Mouse (Mus musculus) liver, embryonic 14.5 days (tissue): ENCODE results near the gene Lmna. TPM values are rescaled to one million over a fixed set of nuclear protein-coding genes. Genes with fewer than 3 reads are reported as not detected.

Experiments
- ATAC-seq: fragments of 200-750 bp; cut with Nextera tagmentation; 2 replicates; pipeline ENCODE4 v1.8.0; 2017; ENCODE audit warnings: moderate number of reproducible peaks, mild to moderate bottlenecking, moderate library complexity; ENCODE audit not compliant: insufficient read depth
- DNase-seq, 3 experiments: peaks; one replicate each; pipeline ENCODE4 v3.0.0-alpha.2; 2012 to 2013; ENCODE audit warnings: low read depth in 3 of 3, low spot score in 3 of 3
- H3K27ac ChIP-seq: fragments of 300-500 bp; sonication (generic); 2 replicates; pipeline ENCODE4 v1.5.1; 2014; ENCODE audit warnings: moderate library complexity, mild to moderate bottlenecking, control low read depth, inconsistent platforms
- H3K27me3 ChIP-seq: fragments of 300-500 bp; sonication (generic); 2 replicates; pipeline ENCODE4 v1.6.1; 2014; ENCODE audit warnings: mild to moderate bottlenecking, low read length, moderate library complexity; ENCODE audit not compliant: control insufficient read depth, insufficient read depth
- H3K36me3 ChIP-seq: fragments of 300-500 bp; sonication (generic); replicated peaks from 2 replicates; pipeline ENCODE4 v1.6.1; 2014; ENCODE audit warnings: low read depth; ENCODE audit not compliant: control insufficient read depth, insufficient read depth
- H3K4me1 ChIP-seq, 2 experiments: fragments of 200-500 bp in 1 of 2; fragments of 300-500 bp in 1 of 2; sonication (generic) in 1 of 2; replicated peaks; 2 replicates each; pipeline ENCODE4 v1.6.1; 2012 to 2014; ENCODE audit warnings: antibody characterized with exemption in 1 of 2, inconsistent platforms in 1 of 2, low read length in 1 of 2; ENCODE audit not compliant: control insufficient read depth in 2 of 2, insufficient read depth in 2 of 2
- H3K4me2 ChIP-seq: fragments of 300-500 bp; sonication (generic); 2 replicates; pipeline ENCODE4 v1.6.1; 2014; ENCODE audit warnings: low read depth, mild to moderate bottlenecking, control low read depth, moderate library complexity
- H3K4me3 ChIP-seq, 2 experiments: fragments of 200-500 bp in 1 of 2; fragments of 300-500 bp in 1 of 2; sonication (generic) in 1 of 2; 2 replicates each; pipeline ENCODE4 v1.5.1; 2012 to 2014; ENCODE audit warnings: low read depth in 2 of 2, low read length in 2 of 2, mild to moderate bottlenecking in 2 of 2, control low read depth in 1 of 2, inconsistent platforms in 1 of 2, moderate library complexity in 1 of 2; ENCODE audit not compliant: insufficient read depth in 1 of 2
- H3K9ac ChIP-seq: fragments of 300-500 bp; sonication (generic); replicated peaks from 2 replicates; pipeline ENCODE4 v1.6.1; 2014; ENCODE audit warnings: mild to moderate bottlenecking, control low read depth, moderate library complexity
- H3K9me3 ChIP-seq: fragments of 300-500 bp; sonication (generic); 2 replicates; pipeline ENCODE4 v1.6.1; 2016; ENCODE audit warnings: low read length, mixed read lengths; ENCODE audit not compliant: control insufficient read depth
- CTCF ChIP-seq: IDR thresholded peaks from 2 replicates; pipeline ENCODE4 v1.5.1; 2016; ENCODE audit warnings: antibody characterized with exemption, low read depth, control low read depth
- EP300 ChIP-seq: IDR thresholded peaks from 2 replicates; pipeline ENCODE4 v1.6.1; 2016; ENCODE audit warnings: antibody characterized with exemption, low read depth
- WGBS: fragments of 180-500 bp; shearing (Covaris S2); extraction: QIAGEN DNeasy Blood & Tissue Kit; methylation state at CpG from one replicate; pipeline ENCODE4 v1.1.7; 2014; ENCODE audit not compliant: insufficient replicate concordance; 5-methylcytosine and 5-hydroxymethylcytosine counted together
- polyA plus RNA-seq, 2 experiments: library from polyadenylated mRNA; depleted of rRNA in 1 of 2; stranded (reverse) in 1 of 2; unstranded in 1 of 2; fragments of >200 nt; fragmentation: Nextera tagmentation in 1 of 2; extraction: Ambion mirVana in 1 of 2; gene quantifications; 2 replicates each; pipeline versions ENCODE4 v1.2.1 to v1.2.3; 2012 to 2014

Lmna gene
- polyA plus RNA-seq (2012; rRNA removed) (45.2 and 58.7 TPM in 2 replicates), polyA plus RNA-seq (2014; fragmentation: Nextera tagmentation; extraction: Ambion mirVana) (115 and 132 TPM in 2 replicates)

DNA sequence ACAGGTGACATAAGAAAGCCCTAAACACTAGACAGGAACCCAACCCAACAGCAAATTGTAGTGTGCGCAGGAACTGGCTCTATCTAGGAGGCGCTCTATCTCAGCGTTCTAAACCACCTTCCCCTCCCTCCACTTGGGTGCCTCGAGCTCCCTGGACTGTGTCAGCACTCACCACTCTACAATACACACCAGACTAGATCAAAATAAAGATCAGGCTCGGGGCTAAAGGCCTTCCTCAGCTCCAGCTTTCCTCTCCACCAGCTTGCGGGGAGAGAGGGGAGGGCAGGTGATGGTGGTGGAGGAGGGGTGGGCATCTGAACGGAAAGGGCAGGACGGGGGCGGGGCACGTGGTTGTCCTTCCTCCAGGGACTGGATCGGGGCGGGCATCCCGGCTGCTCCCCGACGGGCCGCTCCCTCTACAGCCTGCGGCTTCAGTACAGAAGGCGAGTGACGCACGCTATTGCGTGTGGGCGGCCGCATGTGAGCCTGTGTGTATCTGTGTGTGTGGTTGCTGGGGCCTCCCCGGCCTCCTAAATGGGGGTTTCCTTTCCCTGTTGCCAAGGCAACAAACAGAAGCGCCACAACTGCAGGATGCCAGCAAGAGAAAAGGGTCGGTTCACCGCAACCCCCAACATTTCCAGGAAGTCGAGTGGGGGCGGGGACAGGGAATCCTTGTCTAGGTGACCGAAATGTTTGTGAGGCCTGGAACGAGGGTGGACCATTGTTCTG, at the start of gene Lmna:
Lmna (minus strand) TSS at position 265 of the 729 bp plus-strand sequence.
- Histone ChIP-seq H3K36me3 (no peaks in the 10 kb centered on the region), H3K9me3 (no peaks in the 10 kb centered on the region), H3K4me1 (peaks cover 9 to 35% of the 10 kb centered on the region in 2 experiments), H3K4me3 (peak within 1 kb of the TSS; percentile 47 to 63), H3K27ac (peak within 1 kb of the TSS; percentile 51), H3K27me3 (no peaks in the 10 kb centered on the region), H3K9ac (peak within 1 kb of the TSS; percentile 47), H3K4me2 (peak within 1 kb of the TSS; percentile 74)
- ATAC-seq = peak; percentile 92
- TF ChIP-seq CTCF (peak; percentile 67), EP300 (no peak)
- WGBS = under 1% methylated on average over 31 of the region's 31 CpGs
- peak; percentile 76 to 91 (median 76) for DNase-seq

DNA sequence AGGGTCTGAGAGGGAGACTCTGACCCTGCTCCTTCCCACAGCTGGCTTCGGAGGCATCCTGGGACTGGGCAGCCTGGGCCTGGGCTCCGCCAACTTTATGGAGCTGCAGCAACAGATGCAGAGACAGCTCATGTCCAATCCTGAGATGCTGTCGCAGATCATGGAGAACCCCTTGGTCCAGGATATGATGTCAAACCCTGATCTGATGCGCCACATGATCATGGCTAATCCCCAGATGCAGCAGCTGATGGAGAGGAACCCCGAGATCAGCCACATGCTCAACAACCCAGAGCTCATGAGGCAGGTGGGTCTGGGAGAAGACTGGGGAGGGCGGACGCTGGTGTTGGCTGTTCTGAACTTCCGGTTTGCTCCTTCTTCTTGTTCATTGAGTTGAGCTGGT, 46.9 kb upstream of the Lmna start:
- H3K9ac ChIP-seq = no peak overlapping the region
- H3K27me3 ChIP-seq = no peaks in the 10 kb centered on the region
- peaks cover 7 to 12% of the 10 kb centered on the region in 2 experiments for H3K4me1 ChIP-seq
- 76% methylated on average over 8 of the region's 8 CpGs for WGBS
- H3K27ac ChIP-seq = no peak overlapping the region
- no peak overlapping the region for H3K4me3 ChIP-seq
- DNase-seq = no peak
- peaks cover 28% of the 10 kb centered on the region for H3K36me3 ChIP-seq
- no peak for ATAC-seq
- TF ChIP-seq EP300 (no peak), CTCF (no peak)
- no peak overlapping the region for H3K4me2 ChIP-seq
- no peaks in the 10 kb centered on the region for H3K9me3 ChIP-seq

DNA sequence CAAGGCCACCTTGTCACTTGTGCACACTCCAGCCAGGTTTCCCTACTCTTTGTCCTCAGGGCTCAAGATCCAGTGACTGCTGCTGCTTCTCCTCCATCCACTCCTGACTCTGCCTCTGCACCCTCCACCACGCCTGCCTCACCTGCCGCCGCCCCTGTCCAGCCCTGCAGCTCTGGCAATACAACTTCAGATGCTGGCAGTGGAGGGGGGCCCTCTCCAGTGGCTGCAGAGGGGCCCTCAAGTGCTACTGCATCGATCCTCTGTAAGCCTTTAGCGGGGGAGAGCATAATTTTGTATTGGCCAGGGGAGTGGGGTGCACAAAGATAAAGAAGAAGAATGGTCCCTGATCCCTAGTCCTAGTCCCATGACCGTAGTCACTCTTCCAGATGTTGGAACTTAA, 46.0 kb upstream of the Lmna start:
- WGBS = 89% methylated on average over 6 of the region's 6 CpGs

DNA sequence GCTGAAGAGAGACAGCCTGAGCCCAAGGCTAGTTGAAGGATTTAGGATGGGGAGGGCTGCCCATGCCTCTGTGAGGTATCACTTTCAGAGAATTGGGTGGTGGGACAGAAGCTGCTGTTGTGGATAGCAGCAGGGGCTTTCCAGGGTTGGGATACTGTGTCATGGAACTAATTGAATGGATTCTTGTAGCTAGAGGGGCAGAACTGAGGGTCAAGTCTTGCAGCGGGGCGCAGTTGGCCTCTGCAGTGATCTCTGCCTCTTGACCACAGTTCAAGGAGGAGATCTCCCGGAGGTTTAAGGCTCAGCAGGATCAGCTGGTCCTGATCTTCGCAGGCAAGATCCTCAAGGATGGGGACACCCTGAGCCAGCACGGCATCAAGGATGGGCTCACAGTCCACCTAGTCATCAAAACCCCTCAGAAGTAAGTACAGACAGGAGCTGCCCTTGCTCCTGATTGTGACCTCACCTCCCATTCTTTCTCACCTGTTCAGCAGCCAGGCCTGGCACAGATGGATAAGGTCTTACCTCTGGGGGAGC, 45.4 kb upstream of the Lmna start:
- Histone ChIP-seq H3K4me1 (peaks cover 9 to 15% of the 10 kb centered on the region in 2 experiments), H3K36me3 (peaks cover 14% of the 10 kb centered on the region), H3K9me3 (no peaks in the 10 kb centered on the region), H3K9ac (no peak overlapping the region), H3K4me2 (peak overlapping the region; percentile 96), H3K27me3 (no peaks in the 10 kb centered on the region), H3K27ac (no peak overlapping the region), H3K4me3 (no peak overlapping the region)
- TF ChIP-seq EP300 = no peak
- TF ChIP-seq CTCF = no peak
- WGBS = 88% methylated on average over 5 of the region's 5 CpGs
- no peak for ATAC-seq
- no peak for DNase-seq

More for the DNA sequence above, 46.0 kb upstream of the Lmna start:
- no peak overlapping the region for H3K4me2 ChIP-seq
- DNase-seq = no peak
- TF ChIP-seq EP300 (no peak), CTCF (no peak)
- peaks cover 19% of the 10 kb centered on the region for H3K36me3 ChIP-seq
- H3K9ac ChIP-seq = no peak overlapping the region
- no peaks in the 10 kb centered on the region for H3K27me3 ChIP-seq
- no peak overlapping the region for H3K4me3 ChIP-seq
- ATAC-seq = no peak
- H3K4me1 ChIP-seq = peaks cover 9 to 15% of the 10 kb centered on the region in 2 experiments
- no peaks in the 10 kb centered on the region for H3K9me3 ChIP-seq
- no peak overlapping the region for H3K27ac ChIP-seq

DNA sequence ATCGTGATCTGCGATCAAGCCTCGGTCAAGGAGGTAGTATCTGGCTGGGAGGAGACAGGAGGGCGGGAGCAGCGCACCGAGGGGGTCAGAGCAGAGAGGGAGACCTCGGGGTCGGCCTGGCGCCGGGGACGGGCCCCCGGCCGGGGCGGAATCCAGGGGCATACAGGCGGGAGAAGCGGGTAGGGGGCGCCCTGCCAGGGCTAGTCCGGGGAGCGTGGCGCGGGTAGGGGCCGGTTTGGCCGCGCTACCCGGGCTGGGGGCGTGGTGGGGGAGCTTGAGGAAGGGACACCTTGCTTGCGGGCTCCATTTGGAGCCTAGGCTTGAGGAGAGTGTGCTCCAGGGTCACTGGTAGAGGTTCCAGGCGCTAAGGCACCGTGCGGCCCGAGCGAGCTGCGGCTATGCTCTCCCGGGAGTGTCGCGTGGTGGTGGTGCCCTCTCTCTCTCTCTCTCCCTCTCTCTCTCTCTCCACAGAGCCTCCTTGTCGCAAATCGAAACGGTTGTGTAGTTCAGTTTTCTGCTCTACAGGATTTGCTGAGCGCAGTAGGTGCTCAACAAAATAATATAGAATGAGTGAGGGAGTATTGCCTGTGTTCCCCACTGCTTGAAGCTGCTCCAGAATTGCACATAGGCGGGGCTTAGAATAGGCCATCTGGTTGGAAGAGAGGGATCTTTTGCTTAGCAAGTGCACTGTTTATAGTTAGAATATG, 44.3 kb upstream of the Lmna start:
- ATAC-seq (peak; percentile 21; the same call in 1 of the 2 replicates), DNase-seq (peak in 2 of 3 experiments; percentile 49 to 55)
- H3K4me3 ChIP-seq = peak overlapping the region; percentile 87 to 88
- H3K9me3 ChIP-seq = no peaks in the 10 kb centered on the region
- H3K27ac ChIP-seq = peak overlapping the region; percentile 80
- H3K4me1 ChIP-seq = peaks cover 9 to 15% of the 10 kb centered on the region in 2 experiments
- under 1% methylated on average over 39 of the region's 41 CpGs for WGBS
- H3K27me3 ChIP-seq = no peaks in the 10 kb centered on the region
- peak overlapping the region; percentile 87 for H3K9ac ChIP-seq
- H3K4me2 ChIP-seq = peak overlapping the region; percentile 96
- peaks cover 9% of the 10 kb centered on the region for H3K36me3 ChIP-seq
- TF ChIP-seq EP300 (no peak), CTCF (no peak)
